Mouse (Mus musculus): ENCODE measurements around the gene Igfbp4.

Gene Igfbp4

DNA sequence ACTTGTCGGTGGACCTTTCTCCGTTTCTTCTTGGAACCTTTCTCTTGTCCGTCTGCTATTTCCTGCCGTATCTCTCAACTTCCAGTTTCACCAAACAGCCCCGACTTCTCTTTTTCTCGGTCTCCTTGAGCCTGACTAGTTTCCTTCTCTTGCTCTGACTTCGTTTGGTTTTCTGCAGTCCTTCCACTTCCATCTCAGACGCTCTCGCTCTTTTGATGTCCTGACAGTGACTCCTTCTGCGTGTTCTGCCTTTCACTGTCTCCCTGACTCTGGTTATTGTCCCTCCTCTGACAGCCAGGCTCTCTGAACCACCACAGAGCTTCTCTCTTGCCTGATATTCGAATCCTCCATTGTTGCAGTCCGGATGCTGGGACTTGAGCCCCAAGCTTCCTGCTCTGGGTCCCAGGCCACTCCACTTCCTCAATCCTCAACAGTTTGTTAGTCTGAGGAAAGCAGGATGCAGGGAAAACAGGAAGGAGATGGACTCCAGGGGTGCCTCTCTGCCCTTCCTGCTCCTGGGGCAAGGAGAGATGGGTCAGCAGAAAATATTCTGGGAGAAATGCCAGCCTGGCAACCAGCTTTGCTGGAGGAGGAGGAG, 1.9 kb downstream of the Igfbp4 start:
- peak; percentile 43 for DNase-seq (ENCODE audit: low spot score)

DNA sequence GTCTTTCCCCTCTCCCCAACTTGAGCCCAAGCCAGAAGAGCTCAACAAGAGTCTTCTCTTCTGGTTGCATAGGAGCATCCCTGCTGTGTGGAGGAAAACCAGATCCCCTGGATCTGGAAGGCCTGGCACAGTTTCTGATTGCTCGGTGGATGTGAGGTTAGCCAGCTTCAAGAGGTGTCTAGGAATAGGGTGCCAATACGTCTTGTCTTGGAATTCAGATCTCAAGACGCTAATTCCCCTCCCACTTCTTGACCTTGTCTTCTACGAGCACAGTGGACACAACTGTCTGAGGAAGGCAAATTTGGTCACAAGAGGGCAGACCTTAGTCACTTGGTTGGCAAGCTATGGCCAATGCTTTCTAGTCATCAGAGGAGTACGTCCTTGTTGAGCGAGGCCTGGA, 2.6 kb downstream of the Igfbp4 start:
- DNase-seq (ENCODE audit: low spot score): no peak

DNA sequence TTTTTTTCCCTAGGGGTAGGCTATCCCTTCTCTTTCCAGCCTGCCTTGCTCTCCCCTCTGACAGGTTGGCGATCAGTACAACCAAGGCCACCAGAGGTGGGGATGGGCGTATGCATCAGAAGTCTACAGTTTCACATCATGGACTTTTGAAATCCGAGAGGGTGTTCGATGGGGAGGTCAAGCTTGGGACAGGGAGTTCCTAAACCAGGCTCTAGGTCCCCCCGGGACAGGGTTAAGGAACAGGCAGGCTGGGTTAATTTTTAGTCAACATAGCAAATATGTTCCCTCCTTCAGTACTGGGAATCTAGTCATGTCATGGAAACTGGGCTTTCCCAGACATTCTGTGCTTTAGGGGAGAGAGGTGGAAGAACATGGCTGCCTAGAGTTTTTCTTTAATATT, 3.3 kb downstream of the Igfbp4 start:
- DNase-seq (ENCODE audit: low spot score): no peak

DNA sequence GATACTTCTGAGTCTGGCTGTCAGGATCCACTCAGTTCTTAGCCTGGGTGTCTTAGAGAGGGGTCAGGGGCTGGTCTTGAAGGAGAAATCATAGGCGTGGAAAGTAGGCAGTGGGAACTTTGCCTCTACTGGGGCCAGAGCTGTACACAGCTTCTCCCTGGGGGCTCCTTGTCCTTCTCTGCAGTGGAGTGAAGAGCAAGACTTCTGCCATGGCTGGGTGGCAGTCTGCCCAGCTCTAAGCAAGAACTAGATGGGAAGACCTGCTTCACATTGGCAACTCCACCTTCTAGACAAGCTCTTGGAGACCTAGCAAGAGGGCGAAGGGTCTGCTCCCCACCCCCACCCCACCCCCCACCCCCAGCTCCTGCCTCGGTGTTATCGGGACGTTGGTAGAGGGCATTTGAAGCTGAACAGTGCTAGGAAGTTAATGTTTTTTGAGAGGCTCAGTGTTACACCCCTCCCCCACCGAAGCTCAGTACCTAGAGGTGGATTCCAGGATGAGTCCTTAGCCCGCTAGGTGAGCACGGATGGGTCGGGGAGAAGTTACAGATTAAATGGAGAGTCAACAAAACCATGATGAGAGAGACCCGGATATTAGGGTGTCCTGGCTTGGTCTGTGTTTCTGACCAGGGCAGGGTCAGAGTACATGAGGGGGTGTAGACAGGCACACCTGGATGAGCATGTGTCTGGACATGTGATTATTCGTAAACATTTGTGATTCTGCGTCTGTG, 4.3 kb downstream of the Igfbp4 start:
- DNase-seq (ENCODE audit: low spot score): no peak

DNA sequence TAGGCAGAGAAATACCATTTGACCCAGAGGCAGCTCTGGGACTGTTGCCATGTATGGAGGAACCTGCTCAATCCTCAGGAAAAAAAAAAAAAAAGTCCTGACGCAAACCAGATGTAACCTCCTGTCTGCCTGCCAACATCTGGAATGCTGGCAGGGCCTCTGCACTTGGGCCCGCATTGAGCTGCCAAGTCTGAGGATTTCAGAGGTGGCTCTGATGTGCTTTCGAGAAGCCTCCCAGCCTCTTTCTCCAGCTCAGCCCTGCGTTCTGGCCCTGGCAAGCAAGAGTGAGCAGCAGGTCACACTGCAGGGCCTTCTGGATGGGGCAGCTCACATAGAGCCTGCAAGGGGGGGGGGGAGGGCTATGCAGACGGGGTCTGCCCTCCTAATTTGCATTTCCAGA, 6.1 kb downstream of the Igfbp4 start:
- DNase-seq (ENCODE audit: low spot score): no peak

DNA sequence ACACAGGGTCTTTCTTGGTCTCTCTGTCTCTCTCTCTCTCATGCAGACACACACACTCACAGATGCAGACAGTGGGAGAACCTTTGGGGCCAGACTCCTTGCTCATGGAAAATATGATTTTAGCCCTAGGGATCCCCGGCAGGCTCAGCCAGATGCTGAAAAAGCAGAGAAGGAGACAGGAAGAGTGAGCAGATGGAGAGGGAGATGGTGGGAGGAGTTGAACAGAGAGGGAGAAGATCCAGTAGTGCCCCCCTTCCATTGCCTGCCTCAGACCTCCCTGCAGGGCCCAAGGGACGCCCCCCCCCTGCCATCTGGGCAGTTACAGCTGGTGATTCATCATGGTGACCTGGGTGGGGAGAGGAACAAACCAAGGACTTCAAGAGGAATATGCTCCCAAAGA, 6.6 kb downstream of the Igfbp4 start:
- DNase-seq (ENCODE audit: low spot score): no peak

DNA sequence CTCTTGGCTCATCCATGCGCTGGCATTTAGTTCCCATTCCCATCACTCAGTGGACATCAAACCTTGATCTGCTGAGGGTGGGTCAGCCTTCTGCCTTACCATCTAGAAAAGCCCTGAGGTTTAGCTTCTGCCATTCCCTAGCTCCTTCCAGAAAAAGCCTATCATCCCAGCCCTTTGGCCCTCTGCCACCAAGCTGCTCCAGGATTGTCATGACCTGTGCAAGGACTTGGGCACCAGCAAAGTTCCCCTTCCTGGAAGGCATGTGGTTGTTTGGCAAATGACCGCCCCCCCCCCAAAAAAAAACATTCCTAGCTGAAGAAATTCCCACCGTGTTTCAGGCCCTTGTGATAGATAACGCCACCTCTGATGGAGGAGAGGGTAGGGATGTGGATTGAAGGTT, 14.1 kb downstream of the Igfbp4 start:
- no peak for DNase-seq (ENCODE audit: low spot score)

DNA sequence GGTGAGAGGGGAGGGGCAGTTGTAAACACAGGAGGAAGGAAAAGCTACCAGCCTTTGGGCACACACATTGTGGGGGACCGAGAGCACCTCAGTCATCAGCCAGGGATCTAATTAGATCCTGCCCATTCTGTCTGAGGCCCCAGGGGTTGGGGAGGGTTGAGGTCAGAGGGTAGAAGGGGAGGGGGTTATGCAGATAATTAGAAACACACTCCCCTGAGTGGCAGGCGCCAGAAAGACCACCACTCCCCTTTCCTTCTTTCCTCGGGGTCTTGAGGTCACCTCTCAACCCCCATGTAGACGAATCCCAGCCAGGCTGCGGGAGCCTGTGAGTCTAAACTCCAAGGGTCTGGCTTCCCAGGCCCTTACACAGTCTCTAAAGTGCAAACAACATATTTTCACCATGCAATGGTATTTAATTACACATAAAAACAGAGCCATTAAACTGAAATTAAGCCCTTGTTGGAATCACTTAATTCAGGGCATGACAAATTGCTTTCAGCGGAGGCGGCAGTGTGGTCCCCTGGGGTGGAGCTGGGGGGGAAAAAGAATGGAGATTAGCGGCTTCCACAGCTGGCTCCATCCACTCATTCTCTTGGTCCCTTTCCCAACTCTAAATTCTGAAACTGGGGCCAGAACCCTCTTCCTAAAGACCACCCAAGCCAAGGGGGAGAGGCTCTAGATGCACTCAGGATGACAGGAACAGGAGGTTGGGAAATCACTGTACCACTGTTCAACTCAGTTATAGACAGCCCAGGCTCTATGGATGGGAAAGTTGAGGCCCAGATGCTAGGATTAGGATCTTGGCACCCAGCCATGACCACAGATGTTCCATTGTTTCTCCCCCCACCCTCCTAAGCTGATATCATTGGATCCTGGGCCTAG, 14.8 kb downstream of the Igfbp4 start:
- DNase-seq (ENCODE audit: low spot score): no peak

DNA sequence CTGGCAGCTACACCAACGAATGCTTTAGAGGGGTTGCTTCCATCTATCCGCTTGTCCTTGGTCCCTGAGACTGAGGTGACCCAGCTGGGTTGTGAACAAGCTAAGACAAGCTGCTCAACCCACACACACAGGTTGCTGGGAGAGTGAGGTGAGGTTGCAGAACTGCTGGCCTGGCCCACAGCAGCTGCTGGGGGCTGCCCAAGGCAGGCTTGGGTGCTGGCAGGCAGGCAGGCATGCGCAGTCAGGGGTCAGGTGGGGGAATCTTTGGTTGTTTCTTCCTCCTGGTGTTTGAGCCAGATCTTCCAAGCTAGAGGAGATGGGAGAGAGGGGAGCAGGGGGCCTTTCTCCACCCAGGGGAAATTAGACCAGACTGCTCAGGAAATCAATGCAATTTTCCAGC, 19.4 kb downstream of the Igfbp4 start:
- no peak for DNase-seq (ENCODE audit: low spot score)

DNA sequence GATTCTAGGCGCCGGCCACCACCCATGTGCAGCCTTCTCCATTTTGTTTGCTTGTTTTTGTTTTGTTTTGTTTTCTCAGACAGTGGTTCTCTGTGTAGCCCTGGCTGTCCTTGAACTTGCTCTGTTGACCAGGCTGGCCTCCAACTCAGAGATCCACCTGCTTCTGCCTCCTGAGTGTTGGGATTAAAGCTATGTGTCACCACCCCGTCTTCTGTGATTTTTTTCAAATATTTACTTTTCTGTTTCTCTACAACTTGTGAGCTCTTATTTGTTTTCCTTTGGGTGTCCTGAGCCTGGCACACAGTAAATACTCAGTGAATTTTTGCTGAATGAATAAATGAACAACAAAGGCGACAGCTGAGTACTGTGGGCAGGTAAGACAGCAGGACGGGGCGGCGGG, 21.6 kb downstream of the Igfbp4 start:
- no peak for DNase-seq (ENCODE audit: low spot score)

DNA sequence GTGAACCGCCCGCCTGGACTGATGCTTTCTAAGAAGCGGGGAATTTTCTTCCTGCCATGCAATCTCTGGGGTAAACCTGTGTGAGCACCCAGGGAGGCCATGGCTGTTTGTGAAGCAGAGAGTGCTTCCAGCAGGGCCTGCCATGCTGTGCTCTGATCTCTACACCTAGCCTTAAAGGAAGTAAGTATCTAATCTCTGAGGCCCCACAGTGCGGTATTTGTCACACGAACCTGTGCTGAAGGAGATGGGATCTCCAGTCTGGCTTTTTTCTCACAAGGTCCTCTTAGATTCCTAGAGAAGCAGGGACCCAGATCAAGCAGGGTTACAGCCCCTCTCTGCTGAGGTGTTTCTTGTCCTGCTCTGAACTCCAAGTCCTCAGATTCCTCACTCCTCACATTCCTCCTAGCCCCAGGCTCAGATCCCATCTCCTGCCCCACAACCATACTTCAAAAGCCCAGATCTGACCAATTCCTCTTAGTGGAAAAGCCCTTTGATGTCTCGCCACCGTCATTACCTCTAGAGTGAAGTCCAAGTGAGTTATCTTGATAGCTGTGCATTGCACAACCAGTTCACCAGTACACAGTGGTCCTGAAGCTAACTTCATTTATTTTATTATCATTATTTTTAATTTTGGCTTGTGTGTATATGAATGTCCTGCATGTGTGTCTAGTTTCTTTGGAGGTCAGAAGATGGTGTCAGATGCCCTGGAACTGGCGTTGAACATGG, 22.5 kb downstream of the Igfbp4 start:
- no peak for DNase-seq (ENCODE audit: low spot score)

DNA sequence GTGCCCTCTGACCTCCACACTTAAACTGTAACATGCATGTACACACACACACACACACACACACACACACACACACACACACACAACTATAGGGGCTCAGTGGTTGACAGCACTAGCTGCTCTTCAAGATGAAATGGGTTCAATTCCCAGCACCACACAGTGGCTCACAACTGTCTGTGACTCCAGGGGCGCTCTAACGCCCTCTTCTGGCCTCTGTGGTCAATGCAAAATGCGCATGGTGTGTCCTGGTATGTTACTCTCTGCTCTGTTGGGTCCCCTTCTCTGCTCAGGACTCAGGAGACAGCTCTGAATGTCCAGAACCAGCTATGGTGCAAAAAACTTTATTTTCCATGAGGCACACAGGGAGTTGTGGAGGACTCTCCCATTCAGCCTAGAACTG, 24.3 kb downstream of the Igfbp4 start:
- DNase-seq (ENCODE audit: low spot score): no peak

DNA sequence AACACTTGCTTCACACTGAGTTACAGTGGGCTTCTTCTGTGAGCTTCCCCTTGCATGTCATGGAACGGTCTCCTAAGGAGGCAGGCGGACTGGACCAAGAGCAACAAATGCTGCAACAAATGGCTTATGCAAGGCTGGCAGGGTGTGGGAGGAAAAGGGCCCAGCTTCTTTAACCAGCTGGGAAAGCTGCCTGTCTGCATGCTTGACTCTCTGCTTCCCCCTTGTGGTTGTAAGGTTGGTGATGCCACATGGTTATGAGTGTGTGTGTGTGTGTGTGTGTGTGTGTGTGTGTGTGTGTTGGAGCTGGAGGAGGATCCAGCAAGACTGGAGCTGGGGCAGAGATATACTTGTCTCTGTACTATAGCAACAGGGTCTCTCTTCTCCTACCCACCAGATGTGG, 24.9 kb downstream of the Igfbp4 start:
- peak; percentile 77 for DNase-seq (ENCODE audit: low spot score)

DNA sequence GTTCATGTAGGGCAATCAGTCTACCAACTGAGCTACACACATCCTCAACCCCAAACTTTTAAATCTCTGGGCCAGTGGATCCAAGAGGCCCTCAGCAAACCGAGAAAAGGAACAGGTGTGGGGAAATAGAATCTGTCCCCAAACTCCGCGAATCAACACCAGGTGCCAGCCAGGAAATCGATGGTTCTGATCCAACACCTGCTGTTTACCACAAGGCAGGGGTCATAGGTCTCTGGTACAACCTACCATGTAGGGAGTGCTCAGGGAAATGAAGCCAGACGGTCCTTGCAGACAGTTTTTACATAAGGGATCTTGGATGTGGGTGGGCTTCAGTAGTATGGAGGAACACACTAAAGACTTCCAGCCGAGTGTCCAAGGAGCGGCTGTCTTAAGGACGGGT, 26.5 kb downstream of the Igfbp4 start:
- no peak for DNase-seq (ENCODE audit: low spot score)

DNA sequence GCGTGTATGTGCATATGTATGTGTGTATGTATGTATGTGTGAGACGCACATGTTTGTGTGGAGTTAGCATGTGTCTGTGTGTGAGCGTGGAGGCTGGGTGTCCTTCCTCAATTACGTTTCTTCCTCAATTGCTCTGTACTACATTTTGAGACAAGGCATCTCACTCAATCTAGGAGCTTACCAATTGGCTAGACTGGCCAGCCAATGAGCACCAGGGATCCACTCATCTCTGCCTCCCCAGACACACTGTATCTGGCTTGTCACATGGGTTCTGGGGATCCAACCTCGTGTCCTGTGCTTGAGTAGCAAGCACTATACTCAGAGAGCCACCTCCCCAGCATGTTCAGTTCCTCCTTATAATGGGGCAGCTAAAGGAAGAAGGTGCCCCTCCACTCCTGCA, 27.4 kb downstream of the Igfbp4 start:
- DNase-seq (ENCODE audit: low spot score): no peak

DNA sequence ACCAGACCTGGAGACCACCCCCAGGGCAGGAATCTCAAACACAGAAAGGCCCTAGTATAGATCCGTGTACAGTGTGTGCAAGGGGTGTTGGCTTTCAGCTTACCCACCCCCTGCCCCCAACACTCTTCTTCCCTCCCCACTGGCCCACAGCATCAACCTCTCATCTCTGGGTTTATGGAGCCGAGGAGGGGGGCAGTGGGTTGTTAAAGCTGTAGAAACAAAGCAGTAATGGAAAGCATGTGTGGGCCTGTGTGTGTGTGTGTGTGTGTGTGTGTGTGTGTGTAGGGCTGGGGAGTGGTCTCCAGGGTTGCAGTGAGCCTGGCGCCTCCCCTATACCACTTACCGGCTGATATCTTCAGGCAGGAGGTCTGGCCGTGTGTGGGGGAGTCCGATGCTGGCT, 30.8 kb downstream of the Igfbp4 start:
- DNase-seq (ENCODE audit: low spot score): no peak

DNA sequence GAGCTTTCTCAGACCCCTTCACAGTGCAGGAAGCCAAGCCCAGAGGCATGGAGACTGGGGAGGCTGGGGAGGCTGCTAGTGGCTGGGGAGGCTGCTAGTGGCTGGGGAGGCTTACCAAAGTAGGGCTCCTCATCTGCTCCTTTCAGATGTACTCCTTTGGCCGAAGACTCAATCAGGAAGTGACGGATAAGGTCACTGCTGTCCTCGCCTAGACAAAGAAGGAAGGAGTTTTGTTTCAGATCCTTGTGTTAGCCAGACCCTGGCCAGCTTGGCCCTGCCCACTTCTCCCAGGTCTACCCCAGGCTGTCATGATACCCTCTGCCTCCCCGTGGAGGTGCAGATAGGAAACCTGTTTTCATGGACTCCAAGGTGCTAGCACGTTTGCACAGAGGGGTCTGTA, 32.7 kb downstream of the Igfbp4 start:
- DNase-seq (ENCODE audit: low spot score): no peak

DNA sequence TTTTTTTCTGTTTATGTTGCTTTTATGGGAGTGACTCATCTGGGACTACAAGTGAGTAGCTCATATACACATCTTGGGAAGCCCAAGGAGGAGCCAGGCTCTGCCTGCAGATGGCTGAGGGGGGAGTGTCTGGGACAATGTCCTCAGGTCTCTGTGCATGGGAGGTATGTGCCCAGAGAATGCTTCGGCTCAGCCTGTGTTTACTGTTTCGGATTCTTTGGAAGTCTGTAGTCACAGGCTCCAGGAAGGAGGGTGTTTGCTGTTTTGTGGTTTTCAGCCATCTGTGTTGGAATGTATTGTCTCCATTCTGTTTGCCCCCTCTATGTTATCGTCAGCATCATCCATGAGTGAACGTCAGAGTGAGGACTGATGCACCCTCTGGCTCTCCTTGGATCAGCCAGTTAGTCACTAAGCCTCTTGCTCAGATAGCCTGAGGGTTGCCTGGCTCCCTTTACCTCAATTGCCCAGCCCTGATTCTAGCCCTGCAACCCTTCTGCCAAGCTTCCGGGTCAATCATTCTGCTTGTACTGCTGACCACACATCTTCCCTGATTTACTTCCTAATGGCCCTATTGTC, 35.8 kb downstream of the Igfbp4 start:
- no peak for DNase-seq (ENCODE audit: low spot score)

DNA sequence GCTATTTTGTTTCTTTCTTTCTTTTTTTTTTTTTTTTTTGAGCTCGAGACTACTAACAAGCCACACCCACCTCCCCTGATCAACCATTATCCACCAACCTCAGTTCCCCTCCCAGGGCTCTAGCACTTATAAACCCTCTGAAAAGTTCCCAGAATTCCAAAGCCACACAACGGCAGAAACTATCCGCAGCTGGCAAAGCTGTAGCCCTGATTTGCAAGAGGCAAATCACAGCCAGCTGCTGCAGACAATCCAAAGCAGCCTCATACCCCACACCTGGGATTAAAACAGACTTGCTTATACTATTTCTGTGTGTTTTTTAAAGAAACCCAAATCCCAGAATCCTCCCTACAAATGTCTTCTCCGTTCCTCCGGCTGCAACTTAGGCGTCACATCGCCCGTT, 36.8 kb downstream of the Igfbp4 start:
- no peak for DNase-seq (ENCODE audit: low spot score)

DNA sequence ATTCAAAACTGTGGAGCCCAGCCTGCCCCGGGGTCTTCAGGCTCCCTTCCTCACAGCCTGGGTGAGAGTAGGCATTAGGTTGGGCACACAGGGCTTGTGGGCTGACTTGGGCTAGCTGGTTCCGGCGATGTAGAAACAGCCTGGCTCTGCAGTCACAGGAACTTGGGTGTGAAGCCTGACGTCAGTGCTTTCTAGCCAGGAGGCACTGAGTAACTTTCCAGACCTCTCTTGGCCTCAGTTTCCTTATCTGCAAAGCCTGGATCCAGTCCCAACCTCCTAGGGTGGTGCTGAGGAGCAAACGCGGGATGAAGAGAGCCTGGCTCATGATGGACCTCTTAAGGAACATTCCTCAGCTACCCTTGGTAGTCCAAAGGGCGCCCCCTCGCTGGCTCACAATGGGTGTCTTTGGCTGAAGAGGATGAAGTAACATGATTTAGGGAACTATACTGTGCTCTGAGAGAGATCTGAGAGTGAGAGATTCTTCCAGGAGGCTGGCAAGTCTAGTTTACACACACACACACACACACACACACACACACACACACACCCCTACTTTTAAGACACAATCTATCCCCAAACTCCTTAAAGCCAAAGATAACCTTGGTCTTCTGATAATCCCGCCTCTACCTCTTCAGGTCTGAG, 40.0 kb downstream of the Igfbp4 start:
- DNase-seq (ENCODE audit: low spot score): no peak

DNA sequence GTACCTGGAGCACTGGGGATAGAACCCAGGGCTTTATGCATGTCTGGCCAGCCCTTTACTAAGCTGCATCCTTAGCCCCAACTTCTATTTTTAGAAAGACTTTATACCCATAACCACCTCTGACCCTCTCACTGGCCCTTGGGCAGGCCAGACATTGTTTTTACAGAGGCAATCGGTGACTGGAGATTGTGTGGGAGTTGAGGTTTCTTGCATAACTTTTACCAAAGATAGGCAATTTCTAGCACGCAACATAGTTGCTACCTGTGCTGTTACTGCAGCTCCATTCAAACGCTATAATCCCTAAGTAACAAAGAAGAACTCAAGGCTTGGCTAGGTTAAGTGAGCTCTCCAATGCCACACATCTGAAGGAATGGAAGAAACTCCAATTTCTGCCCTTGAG, 40.5 kb downstream of the Igfbp4 start:
- DNase-seq (ENCODE audit: low spot score): no peak

DNA sequence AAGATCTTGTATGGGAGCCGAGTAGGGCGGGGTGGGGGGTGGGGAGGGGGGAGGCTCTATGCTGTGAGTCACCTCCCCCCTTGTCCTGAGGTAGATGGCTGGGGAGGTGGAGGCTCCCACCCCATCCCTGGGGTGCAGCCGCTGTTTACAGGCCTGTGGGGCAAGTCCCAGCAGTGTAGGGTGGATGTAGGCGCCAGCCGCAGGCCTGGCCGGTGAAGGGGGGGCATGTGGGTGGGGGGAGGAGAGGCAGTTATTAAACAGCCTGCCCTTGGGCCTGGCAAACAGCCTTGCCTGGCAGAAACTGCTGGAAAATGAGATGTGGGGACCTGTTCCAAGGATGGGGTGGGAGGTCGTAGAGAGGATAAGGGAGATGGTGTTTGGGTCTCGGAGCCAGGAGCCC, 41.1 kb downstream of the Igfbp4 start:
- no peak for DNase-seq (ENCODE audit: low spot score)

Measured in T-cell, adult 2 months (primary cell).